10 mouse cellular contexts compared by ENCODE assay signal in genomic region chr2:31950966-31951365, GRCm38 (mm10). TPM values are rescaled to one million over a fixed set of nuclear protein-coding genes. Genes with fewer than 3 reads are reported as not detected.
DNase-seq lines count a peak whose midpoint lies in the region; ATAC-seq and TF ChIP-seq lines count a peak whose summit lies in the region.
"Had no signal": no experiment of that assay in that cellular context is flagged by ENCODE, and none has a peak within 500 bp of the region (broad histone marks: within the 10 kb centered on the region; RNA-seq: fewer than 3 reads in every experiment).

No protein-coding gene starts in this region.

- TF ChIP-seq CTCF in left cerebral cortex, adult 2 months (IDR thresholded peaks at IDR 0.05), result no peak

- intact Hi-C loops in left cerebral cortex, adult 2 months (cut with DNase I), result no loop called here
- intact Hi-C loops in left cerebral cortex, postnatal 36 days (cut with DNase I), result no loop called here

- no peak for ATAC-seq in embryonic facial prominence, embryonic 13.5 days (ENCODE audit: insufficient number of reproducible peaks, insufficient read depth, low FRiP score, low TSS enrichment, low read depth)
- no peak for ATAC-seq in hindbrain, embryonic 16.5 days
- no peak for ATAC-seq in neural tube, embryonic 12.5 days (ENCODE audit: low FRiP score, low read depth)
- ATAC-seq in cerebellum, adult (ENCODE audit: insufficient number of reproducible peaks, low FRiP score, low TSS enrichment), result no peak

- no peak for DNase-seq in left cerebral cortex, adult 2 months (ENCODE audit: extremely low spot score in 1 of 2, low spot score in 2 of 2)
- no peak for DNase-seq in left cerebral cortex, postnatal 36 days (ENCODE audit: low spot score in 2 of 2)
- DNase-seq in spleen, adult 12 weeks (ENCODE audit: low spot score), result no peak
- no peak for DNase-seq in thymus, postnatal 36 days

- no peak overlapping the region for H3K27ac ChIP-seq in left cerebral cortex, adult 2 months
- H3K27ac ChIP-seq in embryonic facial prominence, embryonic 13.5 days, result no peak overlapping the region
- no peak overlapping the region for H3K27ac ChIP-seq in hindbrain, embryonic 16.5 days (ENCODE audit: low read depth, low read length)
- no peak overlapping the region for H3K27ac ChIP-seq in neural tube, embryonic 12.5 days
- H3K27ac ChIP-seq: liver, embryonic 14.5 days had no signal

- no peaks in the 10 kb centered on the region for H3K9me3 ChIP-seq in embryonic facial prominence, embryonic 13.5 days
- no peaks in the 10 kb centered on the region for H3K9me3 ChIP-seq in hindbrain, embryonic 16.5 days (ENCODE audit: control insufficient read depth, low read length)
- H3K9me3 ChIP-seq in neural tube, embryonic 12.5 days, result no peaks in the 10 kb centered on the region

- no peaks in the 10 kb centered on the region for H3K27me3 ChIP-seq in embryonic facial prominence, embryonic 13.5 days
- no peaks in the 10 kb centered on the region for H3K27me3 ChIP-seq in hindbrain, embryonic 16.5 days (replicated peaks; ENCODE audit: control insufficient read depth, insufficient read depth, low read length)
- peaks cover 12% of the 10 kb centered on the region for H3K27me3 ChIP-seq in neural tube, embryonic 12.5 days (replicated peaks)

- H3K9ac ChIP-seq in embryonic facial prominence, embryonic 13.5 days, result peak overlapping the region; percentile 84
- H3K9ac ChIP-seq in hindbrain, embryonic 16.5 days (ENCODE audit: low read depth, low read length), result peak overlapping the region; percentile 80
- peak overlapping the region; percentile 74 for H3K9ac ChIP-seq in neural tube, embryonic 12.5 days
- H3K9ac ChIP-seq: liver, embryonic 14.5 days had no signal

- peaks cover 25% of the 10 kb centered on the region for H3K4me1 ChIP-seq in embryonic facial prominence, embryonic 13.5 days
- H3K4me1 ChIP-seq in hindbrain, embryonic 16.5 days (ENCODE audit: control insufficient read depth, insufficient read depth, low read depth, low read length), result peaks cover 14% of the 10 kb centered on the region
- peaks cover 24% of the 10 kb centered on the region for H3K4me1 ChIP-seq in neural tube, embryonic 12.5 days

- peak overlapping the region; percentile 52 for H3K4me3 ChIP-seq in left cerebral cortex, adult 2 months
- peak overlapping the region; percentile 77 for H3K4me3 ChIP-seq in embryonic facial prominence, embryonic 13.5 days
- peak overlapping the region; percentile 77 for H3K4me3 ChIP-seq in hindbrain, embryonic 16.5 days (ENCODE audit: low read length)
- H3K4me3 ChIP-seq in neural tube, embryonic 12.5 days, result peak overlapping the region; percentile 68

- H3K36me3 ChIP-seq in embryonic facial prominence, embryonic 13.5 days, result peaks cover 13% of the 10 kb centered on the region; the same call in 1 of the 2 replicates
- no peaks in the 10 kb centered on the region for H3K36me3 ChIP-seq in hindbrain, embryonic 16.5 days (ENCODE audit: control insufficient read depth, insufficient read depth, low read length)
- peaks cover 9% of the 10 kb centered on the region; the same call in 1 of the 2 replicates for H3K36me3 ChIP-seq in neural tube, embryonic 12.5 days

- H3K4me2 ChIP-seq in embryonic facial prominence, embryonic 13.5 days, result peak overlapping the region; percentile 96
- H3K4me2 ChIP-seq in hindbrain, embryonic 16.5 days (ENCODE audit: low read length), result peak overlapping the region; percentile 99
- peak overlapping the region; percentile 96 for H3K4me2 ChIP-seq in neural tube, embryonic 12.5 days (replicated peaks)

- 20% methylated on average over 9 of the region's 9 CpGs for WGBS in embryonic facial prominence, embryonic 13.5 days
- 26% methylated on average over 9 of the region's 9 CpGs for WGBS in hindbrain, embryonic 16.5 days
- 27% methylated on average over 9 of the region's 9 CpGs for WGBS in neural tube, embryonic 12.5 days

RNA-seq across cellular contexts. Expression of gene Aif1l, which starts 1.0 kb away (rescaled TPM):
- total RNA-seq in left cerebral cortex, adult 2 months (2021), result 1 to 10 TPM; 3.6 to 4.8 TPM
- 1 to 10 TPM; 5.3 to 5.9 TPM for total RNA-seq in left cerebral cortex, postnatal 36 days (2021)
- 45.9 and 46.4 TPM in 2 replicates for polyA plus RNA-seq in embryonic facial prominence, embryonic 13.5 days (2015; fragmentation: Nextera tagmentation; extraction: Ambion mirVana)
- 23.0 and 23.3 TPM in 2 replicates for polyA plus RNA-seq in hindbrain, embryonic 16.5 days (2015; fragmentation: Nextera tagmentation; extraction: Ambion mirVana)
- polyA plus RNA-seq in neural tube, embryonic 12.5 days (2016; fragmentation: Nextera tagmentation; extraction: Ambion mirVana), result 39.5 and 39.6 TPM in 2 replicates
- polyA plus RNA-seq: erythroblast, embryonic 14.5 days had no signal

RNA-seq across cellular contexts. Expression of gene Nup214, which starts 23.3 kb away (rescaled TPM):
- total RNA-seq in left cerebral cortex, adult 2 months (2021), result 10 to 100 TPM; 63.9 to 65.9 TPM
- 10 to 100 TPM; 56.2 to 60.5 TPM for total RNA-seq in left cerebral cortex, postnatal 36 days (2021)
- polyA plus RNA-seq in embryonic facial prominence, embryonic 13.5 days (2015; fragmentation: Nextera tagmentation; extraction: Ambion mirVana), result 115 and 118 TPM in 2 replicates
- 51.7 and 54.7 TPM in 2 replicates for polyA plus RNA-seq in hindbrain, embryonic 16.5 days (2015; fragmentation: Nextera tagmentation; extraction: Ambion mirVana)
- 63.7 and 74.6 TPM in 2 replicates for polyA plus RNA-seq in neural tube, embryonic 12.5 days (2016; fragmentation: Nextera tagmentation; extraction: Ambion mirVana)
